Mouse (Mus musculus) mature B cell (primary cell): ENCODE results near the gene Sdc1.

Experiments used
- in situ Hi-C: fragments of 300-500 bp; cut with MboI; formaldehyde crosslinking; loops from 2 replicates; pipeline ENCODE4 v1.14.3; 2019

Sdc1 gene

DNA sequence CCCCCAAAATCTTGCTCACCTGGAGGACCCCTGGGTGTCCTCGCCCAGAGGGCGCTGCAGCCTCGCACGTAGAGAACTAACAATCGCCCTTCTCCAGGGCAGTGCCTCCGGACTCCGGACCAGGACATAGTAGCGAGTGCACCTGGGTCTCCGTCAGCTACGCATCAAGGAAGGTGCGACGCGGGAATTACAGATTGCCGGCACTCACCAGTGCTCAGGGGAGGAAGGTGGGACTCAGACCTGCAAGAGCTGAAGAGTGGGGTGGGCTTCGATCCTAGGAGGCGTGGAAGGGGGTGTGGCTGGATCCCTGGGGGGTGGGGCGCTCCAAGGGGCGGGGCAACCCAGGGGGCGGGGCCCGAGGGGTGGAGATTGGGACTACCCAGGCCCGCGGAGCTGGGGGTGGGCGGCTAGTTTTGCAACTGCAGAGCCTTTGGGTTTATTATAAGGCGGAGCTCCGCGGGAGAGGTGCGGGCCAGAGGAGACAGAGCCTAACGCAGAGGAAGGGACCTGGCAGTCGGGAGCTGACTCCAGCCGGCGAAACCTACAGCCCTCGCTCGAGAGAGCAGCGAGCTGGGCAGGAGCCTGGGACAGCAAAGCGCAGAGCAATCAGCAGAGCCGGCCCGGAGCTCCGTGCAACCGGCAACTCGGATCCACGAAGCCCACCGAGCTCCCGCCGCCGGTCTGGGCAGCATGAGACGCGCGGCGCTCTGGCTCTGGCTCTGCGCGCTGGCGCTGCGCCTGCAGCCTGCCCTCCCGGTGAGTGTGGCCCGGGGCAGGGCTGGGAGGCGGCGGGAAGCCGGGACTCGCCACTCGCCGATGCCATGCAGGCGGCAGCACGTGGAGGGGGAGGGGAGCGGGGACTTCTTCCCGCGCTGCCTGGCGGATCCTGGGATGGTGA, at the start of gene Sdc1:
Sdc1 (plus strand) TSS at position 378 of the 898 bp plus-strand sequence.
- in situ Hi-C loops, result loop anchor here (10.0 kb wide), 1 partner anchor 234 kb away; no protein-coding TSS in a partner anchor

DNA sequence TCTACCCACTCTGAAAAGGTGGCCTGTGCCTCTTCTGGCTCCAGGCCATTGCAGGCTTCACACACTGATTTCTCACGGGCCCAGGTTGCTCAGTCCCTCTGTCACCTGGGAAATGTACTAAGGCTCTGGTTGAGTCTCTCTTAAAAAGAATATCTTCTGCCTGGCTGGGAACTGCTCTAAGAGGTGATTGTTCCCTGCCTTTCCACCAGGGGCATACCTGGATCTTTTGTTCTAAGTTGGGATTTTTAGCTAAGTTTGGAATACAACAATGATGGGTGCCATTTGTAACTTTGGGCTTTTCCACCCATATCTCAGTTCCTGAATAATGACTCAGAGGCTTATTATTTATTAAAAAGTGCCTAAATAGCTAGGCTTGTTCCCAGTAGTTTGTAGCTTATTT, 44.2 kb upstream of the Sdc1 start:
- in situ Hi-C loops, result no loop called here

DNA sequence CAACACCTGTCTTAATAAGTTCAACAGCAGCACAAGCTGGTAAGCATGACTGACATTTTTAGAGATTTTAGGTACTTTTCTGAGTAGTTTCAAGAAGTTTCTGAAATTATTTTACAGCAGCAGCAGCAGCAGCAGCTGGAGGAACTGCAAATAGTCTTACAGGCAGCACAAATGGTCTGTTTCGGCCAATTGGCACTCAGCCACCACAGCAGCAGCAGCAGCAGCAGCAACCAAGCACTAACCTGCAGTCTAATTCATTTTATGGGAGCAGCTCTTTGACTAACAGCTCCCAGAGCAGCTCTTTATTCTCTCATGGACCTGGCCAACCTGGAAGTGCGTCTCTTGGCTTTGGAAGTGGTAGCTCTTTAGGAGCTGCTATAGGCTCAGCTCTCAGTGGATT, 42.4 kb upstream of the Sdc1 start:
- in situ Hi-C loops, result no loop called here

DNA sequence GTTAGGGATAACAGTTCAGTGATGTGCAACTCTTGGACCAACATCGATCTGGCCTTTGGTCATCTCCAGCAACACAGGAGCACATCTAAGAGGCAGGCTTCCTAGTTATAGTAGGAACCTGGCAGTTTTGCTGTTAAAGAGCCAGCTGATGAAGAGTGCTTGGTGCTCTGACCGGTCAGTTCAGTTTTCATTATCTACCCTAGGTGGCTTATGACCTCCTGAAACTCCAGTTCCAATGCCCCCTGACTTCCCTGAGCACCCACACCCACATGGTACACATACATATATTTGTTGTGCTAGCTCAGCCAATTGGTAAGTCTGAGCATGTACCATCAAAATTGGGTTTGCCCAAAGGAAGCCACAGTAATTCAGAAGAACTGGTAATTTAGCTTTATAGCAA, 17.5 kb upstream of the Sdc1 start:
- in situ Hi-C loops, result no loop called here

DNA sequence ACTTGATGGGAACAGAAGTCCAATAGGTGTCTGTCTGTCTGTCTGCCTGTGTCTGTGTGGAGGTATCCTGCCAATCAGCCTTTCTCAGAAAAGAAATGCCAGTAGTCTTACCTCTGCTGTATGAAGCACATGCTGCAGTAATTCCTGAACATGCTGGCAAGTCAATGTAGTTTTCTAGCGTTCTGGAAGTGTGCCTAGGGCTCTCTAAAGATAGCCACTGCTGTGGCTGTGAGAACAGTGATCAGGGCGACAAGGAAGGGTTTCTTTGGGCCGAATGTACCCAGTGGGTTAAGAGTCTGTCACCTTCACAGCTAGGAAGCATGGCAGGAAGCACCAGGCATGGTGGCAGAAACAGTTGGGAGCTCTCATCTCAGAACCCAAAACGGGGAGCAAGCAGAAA, 17.0 kb upstream of the Sdc1 start:
- in situ Hi-C loops, result no loop called here

DNA sequence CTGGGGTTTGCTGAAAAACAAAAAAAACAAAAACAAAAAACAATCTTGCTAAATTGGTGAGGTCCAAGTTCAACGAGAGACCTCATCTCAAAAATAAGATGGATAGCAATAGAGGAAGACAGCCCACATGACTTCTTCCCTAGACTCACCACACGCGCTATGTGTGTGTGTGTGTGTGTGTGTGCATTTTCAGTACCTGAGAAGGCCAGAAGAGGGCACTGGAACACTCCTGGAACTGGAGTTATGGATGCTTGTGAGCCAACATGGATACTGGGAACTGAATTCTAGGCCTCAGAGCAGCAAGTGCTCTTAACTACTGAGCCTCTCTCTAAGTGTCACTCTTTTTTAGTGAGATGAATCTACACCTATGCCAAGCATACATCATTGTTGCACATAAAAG, 13.1 kb upstream of the Sdc1 start:
- in situ Hi-C loops, result no loop called here

DNA sequence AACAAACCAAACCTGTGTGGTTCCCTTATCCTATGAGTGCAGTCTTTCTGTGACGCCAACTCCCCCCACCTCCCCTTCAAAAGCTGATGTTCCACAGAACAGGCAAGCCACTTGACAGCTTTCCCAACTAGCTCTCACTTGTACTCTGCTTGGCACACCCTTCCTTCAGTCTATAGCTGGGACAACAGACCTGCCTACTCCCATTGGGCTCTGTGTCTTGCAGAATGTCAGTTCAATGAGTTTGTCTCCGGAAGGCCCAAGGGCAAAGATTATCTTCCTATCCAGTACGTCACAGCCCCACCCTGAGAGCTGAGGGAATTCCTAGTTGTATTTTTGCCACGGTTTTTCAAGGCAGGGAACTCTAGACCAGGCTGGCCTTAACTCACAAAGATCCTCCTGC, 12.0 kb upstream of the Sdc1 start:
- in situ Hi-C loops, result no loop called here

DNA sequence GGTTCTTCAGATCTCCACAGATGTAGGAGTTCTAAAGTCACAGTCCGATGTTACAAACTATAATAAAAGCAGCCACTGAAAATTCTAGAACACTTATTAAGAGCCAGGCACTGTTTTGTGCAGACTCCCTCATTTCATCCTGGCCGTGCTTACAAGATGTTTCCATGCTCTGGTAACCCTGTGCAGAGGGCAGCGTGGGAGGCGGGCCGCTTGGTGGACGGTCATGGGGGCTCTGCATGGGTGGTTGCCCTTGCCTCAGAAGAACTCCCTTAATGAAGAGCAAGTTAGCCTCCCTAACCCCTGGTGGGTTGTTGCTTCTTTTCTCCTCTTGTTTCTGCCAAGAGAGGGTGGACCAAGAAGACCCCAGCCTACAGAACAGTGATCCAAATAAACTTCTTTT, 11.3 kb upstream of the Sdc1 start:
- in situ Hi-C loops, result no loop called here

DNA sequence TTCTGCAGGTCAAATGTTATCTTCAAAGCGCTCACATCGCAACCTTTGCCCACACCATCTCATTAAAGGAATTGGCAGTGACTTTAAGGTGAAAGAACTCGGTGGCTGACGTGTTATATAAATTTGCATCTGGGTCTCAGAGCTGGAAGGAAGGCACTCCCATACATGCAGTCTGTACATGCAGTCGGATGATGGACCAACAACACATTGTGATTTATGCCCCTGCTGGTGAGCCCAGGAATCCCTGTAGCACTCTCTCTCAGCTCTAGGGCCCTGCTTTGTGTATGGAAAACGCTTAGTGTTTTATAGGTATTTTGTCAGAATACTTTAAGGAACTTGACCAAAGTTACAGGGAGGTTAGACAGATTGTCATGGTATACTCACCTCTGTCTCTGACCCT, 10.6 kb upstream of the Sdc1 start:
- in situ Hi-C loops, result no loop called here

DNA sequence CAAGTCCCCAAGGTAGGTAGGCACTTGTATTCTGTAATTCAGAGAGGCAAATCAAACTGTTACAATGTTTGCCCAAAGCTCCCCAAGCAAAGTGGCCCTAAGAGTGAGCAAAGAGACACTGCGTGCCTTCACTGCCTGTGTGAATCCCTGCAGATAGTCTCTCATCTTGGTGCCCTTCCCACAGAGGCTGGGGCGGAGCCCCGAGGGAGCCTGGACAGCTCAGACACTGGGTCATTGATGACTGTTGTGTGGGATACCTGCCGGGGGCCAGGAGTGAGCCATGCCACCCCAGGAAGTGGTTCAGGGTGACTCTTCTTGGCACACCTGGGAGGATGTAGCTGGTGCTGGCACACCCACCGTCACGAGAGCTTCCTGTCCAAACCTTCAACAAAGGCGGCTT, 10.1 kb upstream of the Sdc1 start:
- in situ Hi-C loops, result no loop called here

DNA sequence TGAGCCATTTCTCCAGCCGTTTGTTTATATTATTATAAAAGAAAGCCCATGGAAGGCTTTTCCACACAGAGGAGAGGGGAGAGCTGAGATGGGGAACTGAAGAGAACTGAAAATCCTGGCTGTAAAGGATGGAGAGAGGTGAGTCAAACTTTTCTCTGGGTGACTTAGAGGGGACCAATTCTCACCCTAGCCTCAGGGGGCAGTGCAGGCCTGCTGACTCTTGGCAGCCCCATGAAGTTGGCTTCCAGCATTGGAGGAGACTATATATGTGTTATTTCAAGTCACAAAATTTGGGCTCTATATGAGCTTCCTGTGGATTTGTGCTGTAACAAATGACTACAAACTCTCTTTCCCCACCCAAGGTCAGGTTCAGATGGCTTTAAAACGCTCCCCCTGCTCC, 8.5 kb upstream of the Sdc1 start:
- in situ Hi-C loops, result no loop called here

DNA sequence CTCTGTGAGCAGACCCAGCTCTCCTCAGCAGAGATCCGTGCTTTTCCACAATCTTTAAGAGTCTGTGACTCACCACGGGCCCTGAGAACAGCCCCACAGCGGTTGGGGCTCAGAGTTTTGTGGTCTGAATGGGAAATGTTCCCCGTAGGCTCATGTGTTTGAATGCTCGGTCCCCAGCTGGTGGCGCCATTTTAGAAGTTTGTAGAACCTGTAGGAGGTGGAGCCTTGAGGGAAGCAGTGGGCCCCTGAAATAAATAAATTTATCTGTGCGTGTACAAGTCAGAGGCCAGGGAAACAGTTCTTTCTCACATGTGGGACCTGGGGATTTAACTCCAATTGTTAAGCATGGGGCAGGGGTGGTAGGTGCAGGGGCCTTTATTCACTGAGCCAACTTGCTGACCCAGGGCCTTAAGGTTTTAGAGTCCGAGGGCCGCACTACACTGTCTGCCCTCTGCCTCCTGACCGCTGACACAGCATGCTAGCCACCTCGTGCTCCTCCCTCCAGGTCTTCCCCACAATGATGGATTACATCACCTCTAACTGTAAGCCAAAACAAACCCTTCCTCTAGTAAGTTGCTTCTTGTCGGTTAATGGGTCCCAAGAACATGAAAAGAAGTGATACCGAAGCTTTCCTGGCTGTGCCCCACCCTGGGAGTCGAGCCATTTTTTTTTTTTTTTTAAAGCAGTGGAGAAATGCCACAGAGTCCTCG, 6.7 kb upstream of the Sdc1 start:
- in situ Hi-C loops, result no loop called here

DNA sequence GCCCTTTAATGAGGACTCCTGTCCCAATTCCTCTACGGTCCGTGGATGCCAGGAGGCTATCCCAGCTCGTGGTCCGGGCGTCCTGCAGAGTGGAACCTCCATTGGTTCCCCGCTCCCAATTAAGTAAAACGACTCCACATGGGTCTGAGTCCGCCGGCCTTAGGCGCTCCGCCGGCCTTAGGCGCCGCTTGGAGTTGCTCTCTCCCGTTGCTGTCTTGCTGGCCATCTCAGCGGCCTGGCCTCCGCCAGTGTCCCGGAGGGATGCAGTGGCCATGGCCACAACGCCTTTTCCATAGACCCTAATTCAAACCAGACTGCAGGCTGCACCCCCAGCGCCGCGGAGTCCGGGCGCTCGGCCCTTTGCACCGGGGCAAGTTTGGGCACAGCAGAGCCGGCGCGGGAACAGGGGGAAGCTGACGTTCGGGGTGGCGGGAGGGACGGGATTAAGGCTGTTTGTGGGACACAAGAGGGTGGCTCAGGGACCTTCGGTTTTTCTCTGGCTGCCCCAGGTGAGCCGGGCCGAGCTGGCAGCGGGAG, 789 bp downstream of the Sdc1 start:
- in situ Hi-C loops, result loop anchor here (10.0 kb wide), 1 partner anchor 233 kb away; no protein-coding TSS in a partner anchor

DNA sequence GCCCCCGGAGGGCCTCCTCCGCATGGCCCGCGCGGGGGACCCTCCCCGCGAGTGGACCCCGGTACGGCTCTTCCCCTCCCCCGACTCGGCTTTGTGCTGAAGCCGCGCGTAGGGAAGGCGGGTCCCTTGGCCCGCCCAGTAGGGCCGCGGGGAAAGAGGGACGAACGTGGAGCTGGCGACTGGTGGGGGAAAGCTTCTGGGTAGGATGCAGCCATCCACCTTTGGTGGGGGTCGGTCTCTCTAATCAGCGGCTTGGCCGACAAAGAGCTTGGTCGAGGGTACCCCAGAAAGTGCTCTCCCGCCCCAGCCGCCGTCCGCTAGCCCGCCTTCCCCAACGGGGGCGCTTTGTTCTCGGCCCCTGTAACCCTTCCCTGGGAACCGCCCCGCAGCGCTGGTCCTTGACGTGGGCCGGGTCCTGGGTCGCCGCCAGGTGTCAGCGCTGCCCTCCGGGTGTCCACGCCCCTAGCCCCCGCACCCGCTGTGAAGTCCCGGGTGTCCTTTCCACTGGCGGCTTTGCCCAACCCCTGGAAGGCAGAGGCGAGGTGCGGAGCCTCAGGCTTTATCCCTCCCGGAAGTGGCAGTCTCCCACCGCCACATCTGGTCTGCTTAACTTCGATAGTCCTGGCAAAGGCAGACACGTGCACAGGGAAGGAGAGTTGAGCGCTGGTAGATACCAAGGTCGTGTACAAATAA, 1.5 kb downstream of the Sdc1 start:
- in situ Hi-C loops, result loop anchor here (10.0 kb wide), 1 partner anchor 232 kb away; no protein-coding TSS in a partner anchor

DNA sequence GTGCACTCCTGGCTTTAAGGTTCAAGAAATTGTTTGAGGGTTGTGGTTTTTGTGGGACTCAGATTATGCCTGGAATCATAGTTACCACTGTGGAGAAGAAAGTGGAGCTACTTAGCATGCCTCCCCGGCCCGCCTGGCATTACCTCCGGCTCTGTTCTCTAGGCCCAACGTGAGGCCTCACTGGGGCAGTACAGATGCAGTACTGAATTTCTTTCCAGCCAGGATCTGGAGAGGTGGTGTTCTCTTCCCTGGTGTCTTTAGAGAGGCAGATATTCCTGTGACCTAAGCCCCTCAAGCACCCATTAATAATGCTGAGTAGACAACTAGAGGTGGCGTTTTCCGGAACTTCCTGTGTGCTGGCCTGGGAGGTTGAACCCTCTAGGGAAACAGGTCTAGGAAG, 2.2 kb downstream of the Sdc1 start:
- in situ Hi-C loops, result loop anchor here (10.0 kb wide), 1 partner anchor 231 kb away; no protein-coding TSS in a partner anchor

DNA sequence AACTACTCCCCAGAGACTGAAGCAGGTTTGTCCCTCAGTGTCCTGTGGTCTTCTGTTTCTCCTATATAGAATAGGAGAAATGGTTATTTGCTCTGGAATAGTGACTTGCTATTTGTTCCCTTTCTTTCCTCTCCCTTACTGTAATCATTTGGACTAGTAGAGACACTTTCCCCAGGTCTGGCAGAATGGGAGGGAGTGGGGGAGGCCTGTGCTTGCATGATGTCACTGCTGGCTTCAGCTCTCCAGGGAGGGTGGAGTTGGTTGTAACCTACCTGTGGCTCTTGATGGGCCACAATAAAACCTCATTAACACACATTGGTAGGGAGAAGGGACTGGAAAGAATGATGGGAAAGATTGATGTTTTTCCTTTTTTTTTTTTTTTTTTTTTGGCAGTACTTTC, 3.1 kb downstream of the Sdc1 start:
- in situ Hi-C loops, result loop anchor here (10.0 kb wide), 1 partner anchor 231 kb away; no protein-coding TSS in a partner anchor

DNA sequence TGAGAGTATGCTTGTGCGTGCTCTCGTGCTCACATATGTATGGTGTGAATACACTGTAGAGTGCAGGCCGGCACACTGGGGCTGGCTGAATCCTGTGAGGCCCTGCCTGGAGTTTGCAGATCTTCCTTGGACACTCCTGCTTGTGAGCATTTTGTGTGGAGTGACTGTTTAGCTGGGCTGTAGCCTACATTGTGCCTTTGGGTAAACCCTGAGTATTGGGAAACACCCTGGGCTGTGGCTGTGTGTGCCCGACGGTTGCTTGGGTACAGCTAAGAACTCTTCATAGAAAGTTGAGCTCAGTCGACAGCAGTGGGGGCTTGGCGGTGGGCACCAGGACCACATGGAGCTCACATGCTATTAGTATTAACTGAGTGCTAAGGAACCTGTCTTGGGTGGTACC, 5.1 kb downstream of the Sdc1 start:
- in situ Hi-C loops, result loop anchor here (10.0 kb wide), 1 partner anchor 229 kb away; no protein-coding TSS in a partner anchor

DNA sequence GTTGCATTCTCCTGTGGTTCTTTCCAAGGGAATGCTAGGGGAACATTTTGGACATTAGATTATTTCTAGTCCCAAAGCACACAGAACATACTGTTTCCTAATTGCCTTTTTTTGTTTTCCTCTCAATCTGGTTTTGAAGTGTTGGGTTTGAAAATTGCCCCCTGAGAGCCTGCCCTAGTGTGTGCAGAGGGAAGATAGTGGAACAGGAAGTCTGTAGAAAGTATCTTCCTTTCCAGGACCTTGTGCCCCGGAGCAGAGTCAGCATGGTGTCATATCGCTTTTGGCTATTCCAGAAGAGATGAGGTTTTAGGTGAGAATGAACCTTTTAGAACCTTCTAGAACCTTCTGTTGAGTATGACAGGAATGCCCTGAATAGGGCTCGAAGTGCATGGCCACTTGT, 5.6 kb downstream of the Sdc1 start:
- in situ Hi-C loops, result loop anchor here (10.0 kb wide), 1 partner anchor 228 kb away; no protein-coding TSS in a partner anchor

DNA sequence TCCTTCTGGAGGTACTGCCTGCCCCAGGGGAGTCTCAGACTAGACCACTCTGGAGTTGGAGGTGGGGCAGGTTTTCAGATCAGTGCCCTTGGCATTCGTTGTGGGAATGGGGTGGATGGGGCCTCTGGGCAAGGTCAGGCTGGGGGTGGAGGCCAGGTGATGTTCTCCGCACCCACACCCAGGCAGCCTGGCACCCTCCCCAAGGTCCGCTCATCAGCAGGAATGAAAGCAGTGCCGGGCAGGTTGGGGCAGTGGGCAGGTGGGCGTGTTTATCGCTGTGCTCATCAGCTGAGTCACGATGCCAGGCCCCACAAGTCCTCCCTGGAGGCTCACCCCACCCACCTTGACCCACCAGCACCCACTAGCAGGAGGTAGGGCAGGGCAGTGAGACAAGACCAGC, 7.0 kb downstream of the Sdc1 start:
- in situ Hi-C loops, result loop anchor here (10.0 kb wide), 1 partner anchor 227 kb away; no protein-coding TSS in a partner anchor

DNA sequence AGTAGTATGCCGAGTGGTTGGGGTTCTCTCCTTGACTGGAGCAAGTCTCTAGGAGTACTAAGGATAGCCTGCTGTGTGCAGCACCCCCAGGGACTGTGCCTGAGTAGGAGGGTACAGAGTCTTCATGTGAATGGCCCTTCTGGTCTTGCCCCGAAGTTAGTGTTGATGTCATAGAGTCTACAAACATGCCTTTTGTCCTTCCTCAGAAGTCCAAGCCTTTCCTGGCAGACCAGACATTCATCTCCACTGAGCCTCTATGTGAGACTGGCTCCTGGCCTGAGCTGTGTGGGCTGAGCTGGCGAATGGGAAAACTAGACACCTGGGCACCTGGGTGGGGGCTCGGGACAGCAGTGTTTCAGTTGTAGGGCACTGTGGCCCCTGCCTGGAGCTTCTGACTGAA, 8.7 kb downstream of the Sdc1 start:
- in situ Hi-C loops, result loop anchor here (10.0 kb wide), 1 partner anchor 225 kb away; no protein-coding TSS in a partner anchor

DNA sequence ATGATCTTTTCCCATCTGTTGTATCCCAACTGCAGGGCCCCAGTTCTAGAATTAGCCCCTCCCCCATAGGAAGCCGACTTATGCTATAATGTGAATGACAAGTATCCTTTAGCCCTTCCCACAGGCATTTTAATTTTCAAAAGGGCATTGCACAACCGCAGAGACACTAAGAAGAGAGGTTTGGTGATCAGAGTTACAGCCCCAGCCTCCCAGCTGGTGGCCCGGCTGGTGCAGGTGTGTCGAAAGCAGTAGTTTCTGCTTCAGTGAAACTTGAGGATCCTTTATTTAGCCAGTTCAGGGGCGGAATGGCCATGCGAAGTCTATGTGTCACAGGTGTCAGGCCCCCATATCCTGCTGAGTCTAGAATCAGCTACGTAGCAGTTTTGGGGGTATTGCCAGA, 10.0 kb downstream of the Sdc1 start:
- in situ Hi-C loops, result no loop called here
